Mouse (Mus musculus): ENCODE results near the gene Slc35d1. TPM values are rescaled to one million over a fixed set of nuclear protein-coding genes. Genes with fewer than 3 reads are reported as not detected.

Gene Slc35d1
- polyA plus RNA-seq, 1 experiment from 2014 or later, result 10.2 TPM

DNA sequence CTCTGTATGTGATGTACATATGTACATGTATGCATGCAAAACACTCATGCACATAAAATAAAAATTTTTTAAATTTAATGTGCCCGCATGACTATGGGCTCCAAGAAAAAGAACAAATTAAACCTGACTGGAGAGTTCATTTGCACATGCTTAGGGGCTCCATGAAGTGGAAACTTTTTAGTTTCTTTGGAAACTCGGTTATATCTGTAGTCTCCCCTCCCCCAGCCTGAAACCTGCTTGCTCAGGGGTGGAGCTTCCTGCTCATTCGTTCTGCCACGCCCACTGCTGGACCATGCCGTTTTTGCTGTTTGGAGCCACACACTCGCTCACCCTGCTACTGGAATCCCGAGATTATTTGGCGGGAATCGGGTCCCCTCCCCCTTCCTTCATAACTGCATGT is 7.9 kb upstream of the Slc35d1 start:
- no peak overlapping the region for H3K4me3 ChIP-seq (ENCODE audit: low read length)
- no peaks in the 10 kb centered on the region for H3K36me3 ChIP-seq (ENCODE audit: control insufficient read depth, insufficient read depth)
- no peaks in the 10 kb centered on the region for H3K27me3 ChIP-seq (ENCODE audit: control insufficient read depth, insufficient read depth, low read length)
- 28% methylated on average over 9 of the region's 9 CpGs for WGBS
- 0 out of 2 replicates have a peak, but pooled peaks cover 3% of the 10 kb centered on the region for H3K9me3 ChIP-seq (replicated peaks; ENCODE audit: control insufficient read depth, low read length)
- no peak overlapping the region for H3K9ac ChIP-seq (ENCODE audit: low read length)
- H3K27ac ChIP-seq (ENCODE audit: low read length), result no peak overlapping the region
- no peak overlapping the region; the same call in 1 of the 2 replicates for H3K4me2 ChIP-seq (ENCODE audit: low read depth, low read length)
- no peaks in the 10 kb centered on the region for H3K4me1 ChIP-seq (ENCODE audit: control insufficient read depth, insufficient read depth, low read length)
- no peak for ATAC-seq (replicated peaks; ENCODE audit: extremely low read depth, insufficient read depth, low FRiP score)

GRCm38 (mm10) chr4:103221789-103222188 is 6.8 kb upstream of the Slc35d1 start:
- Histone ChIP-seq H3K27ac (ENCODE audit: low read length) (no peak overlapping the region), H3K9ac (ENCODE audit: low read length) (no peak overlapping the region), H3K4me2 (ENCODE audit: low read depth, low read length) (no peak overlapping the region), H3K9me3 (replicated peaks; ENCODE audit: control insufficient read depth, low read length) (0 out of 2 replicates have a peak, but pooled peaks cover 3% of the 10 kb centered on the region), H3K27me3 (ENCODE audit: control insufficient read depth, insufficient read depth, low read length) (no peaks in the 10 kb centered on the region), H3K36me3 (ENCODE audit: control insufficient read depth, insufficient read depth) (no peaks in the 10 kb centered on the region), H3K4me3 (ENCODE audit: low read length) (no peak overlapping the region), H3K4me1 (ENCODE audit: control insufficient read depth, insufficient read depth, low read length) (no peaks in the 10 kb centered on the region)
- 65% methylated on average over 6 of the region's 6 CpGs for WGBS
- ATAC-seq (replicated peaks; ENCODE audit: extremely low read depth, insufficient read depth, low FRiP score), result no peak

DNA sequence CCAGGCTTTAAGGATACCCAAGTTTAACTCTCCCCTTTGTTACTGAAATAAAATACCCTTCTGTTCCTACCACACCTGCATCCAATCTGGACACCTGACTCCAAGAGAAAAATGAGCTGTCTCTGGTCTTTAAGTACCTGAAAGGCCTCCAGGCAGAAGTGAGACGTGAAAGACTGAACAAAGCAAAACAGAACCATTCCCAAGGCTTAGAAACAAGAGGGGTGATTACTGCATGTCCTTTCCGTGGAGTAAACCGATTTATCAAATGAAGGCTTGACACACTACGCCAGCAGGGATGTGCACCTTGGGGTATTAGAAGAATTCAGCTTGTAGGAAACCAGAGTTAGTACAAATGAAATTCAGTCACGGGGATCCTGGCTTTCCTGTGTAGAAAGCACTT is 4.0 kb upstream of the Slc35d1 start:
- Histone ChIP-seq H3K4me3 (ENCODE audit: low read length) (no peak overlapping the region), H3K9me3 (replicated peaks; ENCODE audit: control insufficient read depth, low read length) (no peaks in the 10 kb centered on the region), H3K27me3 (ENCODE audit: control insufficient read depth, insufficient read depth, low read length) (no peaks in the 10 kb centered on the region), H3K4me1 (ENCODE audit: control insufficient read depth, insufficient read depth, low read length) (no peaks in the 10 kb centered on the region), H3K4me2 (ENCODE audit: low read depth, low read length) (no peak overlapping the region), H3K27ac (ENCODE audit: low read length) (no peak overlapping the region), H3K36me3 (ENCODE audit: control insufficient read depth, insufficient read depth) (no peaks in the 10 kb centered on the region), H3K9ac (ENCODE audit: low read length) (no peak overlapping the region)
- WGBS, result 73% methylated on average over 5 of the region's 5 CpGs
- no peak for ATAC-seq (replicated peaks; ENCODE audit: extremely low read depth, insufficient read depth, low FRiP score)

- WGBS, result 81% methylated on average over 6 of the region's 6 CpGs
- ATAC-seq (replicated peaks; ENCODE audit: extremely low read depth, insufficient read depth, low FRiP score), result no peak
- H3K27ac ChIP-seq (ENCODE audit: low read length), result no peak overlapping the region
- H3K9ac ChIP-seq (ENCODE audit: low read length), result no peak overlapping the region
- H3K4me1 ChIP-seq (ENCODE audit: control insufficient read depth, insufficient read depth, low read length), result peaks cover 9% of the 10 kb centered on the region
- no peak overlapping the region for H3K4me3 ChIP-seq (ENCODE audit: low read length)
- no peaks in the 10 kb centered on the region for H3K36me3 ChIP-seq (ENCODE audit: control insufficient read depth, insufficient read depth)
- no peak overlapping the region for H3K4me2 ChIP-seq (ENCODE audit: low read depth, low read length)
- no peaks in the 10 kb centered on the region for H3K9me3 ChIP-seq (replicated peaks; ENCODE audit: control insufficient read depth, low read length)
- no peaks in the 10 kb centered on the region for H3K27me3 ChIP-seq (ENCODE audit: control insufficient read depth, insufficient read depth, low read length)
Observed at GRCm38 (mm10) chr4:103216046-103216445, 1.1 kb upstream of the Slc35d1 start.

- peak overlapping the region; percentile 74 for H3K4me2 ChIP-seq (ENCODE audit: low read depth, low read length)
- WGBS, result under 1% methylated on average over 48 of the region's 48 CpGs
- peaks cover 9% of the 10 kb centered on the region for H3K4me1 ChIP-seq (ENCODE audit: control insufficient read depth, insufficient read depth, low read length)
- peak overlapping the region; percentile 98 for H3K27ac ChIP-seq (ENCODE audit: low read length)
- H3K9ac ChIP-seq (ENCODE audit: low read length), result peak overlapping the region; percentile 100
- peak overlapping the region; percentile 96 for H3K4me3 ChIP-seq (ENCODE audit: low read length)
- no peaks in the 10 kb centered on the region for H3K9me3 ChIP-seq (replicated peaks; ENCODE audit: control insufficient read depth, low read length)
- H3K27me3 ChIP-seq (ENCODE audit: control insufficient read depth, insufficient read depth, low read length), result no peaks in the 10 kb centered on the region
- peaks cover 4% of the 10 kb centered on the region; the same call in 1 of the 2 replicates for H3K36me3 ChIP-seq (ENCODE audit: control insufficient read depth, insufficient read depth)
- peak; percentile 84 for ATAC-seq (replicated peaks; ENCODE audit: extremely low read depth, insufficient read depth, low FRiP score)
Observed at GRCm38 (mm10) chr4:103214498-103214924, 453 bp downstream of the Slc35d1 start.

GRCm38 (mm10) chr4:103213859-103214497 is 986 bp downstream of the Slc35d1 start:
- no peaks in the 10 kb centered on the region for H3K27me3 ChIP-seq (ENCODE audit: control insufficient read depth, insufficient read depth, low read length)
- peak overlapping the region; percentile 96 for H3K4me3 ChIP-seq (ENCODE audit: low read length)
- peaks cover 6% of the 10 kb centered on the region; the same call in 1 of the 2 replicates for H3K36me3 ChIP-seq (ENCODE audit: control insufficient read depth, insufficient read depth)
- H3K4me2 ChIP-seq (ENCODE audit: low read depth, low read length), result peak overlapping the region; percentile 74
- peaks cover 9% of the 10 kb centered on the region for H3K4me1 ChIP-seq (ENCODE audit: control insufficient read depth, insufficient read depth, low read length)
- peak overlapping the region; percentile 98 for H3K27ac ChIP-seq (ENCODE audit: low read length)
- H3K9ac ChIP-seq (ENCODE audit: low read length), result peak overlapping the region; percentile 100
- 5% methylated on average over 30 of the region's 30 CpGs for WGBS
- ATAC-seq (replicated peaks; ENCODE audit: extremely low read depth, insufficient read depth, low FRiP score), result 0 out of 2 replicates have a peak, but pooled peaks have one; percentile 13
- no peaks in the 10 kb centered on the region for H3K9me3 ChIP-seq (replicated peaks; ENCODE audit: control insufficient read depth, low read length)

DNA sequence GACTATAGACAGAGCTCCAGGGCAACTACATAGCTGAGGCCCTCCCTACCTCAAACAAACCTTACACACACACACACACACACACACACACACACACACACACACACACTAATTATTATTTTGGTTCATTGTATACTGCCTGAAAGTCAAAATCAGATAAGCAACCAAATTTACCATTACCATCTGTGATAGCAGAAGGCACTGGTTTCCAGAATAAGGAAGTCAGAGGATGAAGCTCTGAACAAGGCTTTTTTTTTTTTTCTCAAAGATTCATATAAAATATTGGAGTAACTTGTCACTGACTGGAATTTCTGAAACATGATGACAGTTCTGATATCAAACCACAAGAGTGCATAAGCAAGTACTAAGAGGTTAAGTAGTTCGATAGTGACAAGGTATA is 6.4 kb downstream of the Slc35d1 start:
- peaks cover 16% of the 10 kb centered on the region; the same call in 1 of the 2 replicates for H3K36me3 ChIP-seq (ENCODE audit: control insufficient read depth, insufficient read depth)
- 84% methylated on average over 1 of the region's 1 CpGs for WGBS
- no peak overlapping the region for H3K9ac ChIP-seq (ENCODE audit: low read length)

DNA sequence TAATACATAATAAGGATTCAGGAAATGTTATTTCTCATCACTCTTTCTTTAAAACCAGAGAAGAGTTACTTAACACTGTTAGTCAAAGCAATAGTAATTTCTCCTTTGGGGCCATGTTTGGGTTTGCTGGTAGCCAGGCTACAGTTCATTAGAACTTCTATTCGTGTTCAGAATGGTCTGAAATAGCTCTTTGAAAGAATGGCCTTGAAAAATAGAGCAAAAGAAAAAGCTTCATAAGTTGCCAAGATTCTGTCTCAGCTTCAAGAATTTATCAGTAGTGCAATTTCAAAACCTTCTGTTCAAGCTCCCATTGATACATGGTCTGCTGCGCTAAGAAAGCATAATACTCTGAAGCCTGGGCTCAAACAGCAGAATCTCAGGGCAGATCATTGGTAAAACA is 11.3 kb downstream of the Slc35d1 start:
- no peak overlapping the region for H3K27ac ChIP-seq (ENCODE audit: low read length)
- H3K4me3 ChIP-seq (ENCODE audit: low read length), result no peak overlapping the region
- no peak for ATAC-seq (replicated peaks; ENCODE audit: extremely low read depth, insufficient read depth, low FRiP score)
- no peaks in the 10 kb centered on the region for H3K9me3 ChIP-seq (replicated peaks; ENCODE audit: control insufficient read depth, low read length)
- H3K4me2 ChIP-seq (ENCODE audit: low read depth, low read length), result no peak overlapping the region
- peaks cover 15% of the 10 kb centered on the region; the same call in 1 of the 2 replicates for H3K36me3 ChIP-seq (ENCODE audit: control insufficient read depth, insufficient read depth)
- H3K4me1 ChIP-seq (ENCODE audit: control insufficient read depth, insufficient read depth, low read length), result peaks cover 10% of the 10 kb centered on the region
- H3K27me3 ChIP-seq (ENCODE audit: control insufficient read depth, insufficient read depth, low read length), result no peaks in the 10 kb centered on the region
- no peak overlapping the region for H3K9ac ChIP-seq (ENCODE audit: low read length)
- WGBS, result 71% methylated on average over 2 of the region's 2 CpGs

More for the DNA sequence above, 6.4 kb downstream of the Slc35d1 start:
- no peak overlapping the region for H3K4me2 ChIP-seq (ENCODE audit: low read depth, low read length)
- H3K27me3 ChIP-seq (ENCODE audit: control insufficient read depth, insufficient read depth, low read length), result no peaks in the 10 kb centered on the region
- no peak for ATAC-seq (replicated peaks; ENCODE audit: extremely low read depth, insufficient read depth, low FRiP score)
- no peaks in the 10 kb centered on the region for H3K9me3 ChIP-seq (replicated peaks; ENCODE audit: control insufficient read depth, low read length)
- no peak overlapping the region for H3K27ac ChIP-seq (ENCODE audit: low read length)
- no peak overlapping the region for H3K4me3 ChIP-seq (ENCODE audit: low read length)
- H3K4me1 ChIP-seq (ENCODE audit: control insufficient read depth, insufficient read depth, low read length), result peaks cover 11% of the 10 kb centered on the region

- Histone ChIP-seq H3K4me2 (ENCODE audit: low read depth, low read length) (no peak overlapping the region), H3K27me3 (ENCODE audit: control insufficient read depth, insufficient read depth, low read length) (no peaks in the 10 kb centered on the region), H3K9me3 (replicated peaks; ENCODE audit: control insufficient read depth, low read length) (no peaks in the 10 kb centered on the region), H3K9ac (ENCODE audit: low read length) (no peak overlapping the region), H3K4me3 (ENCODE audit: low read length) (no peak overlapping the region), H3K27ac (ENCODE audit: low read length) (no peak overlapping the region), H3K4me1 (ENCODE audit: control insufficient read depth, insufficient read depth, low read length) (peaks cover 10% of the 10 kb centered on the region), H3K36me3 (ENCODE audit: control insufficient read depth, insufficient read depth) (peaks cover 8% of the 10 kb centered on the region; the same call in 1 of the 2 replicates)
- WGBS, result 78% methylated on average over 1 of the region's 1 CpGs
- ATAC-seq (replicated peaks; ENCODE audit: extremely low read depth, insufficient read depth, low FRiP score), result no peak
Observed at GRCm38 (mm10) chr4:103200046-103200445, 14.9 kb downstream of the Slc35d1 start.

Measured in heart, embryonic 16.5 days (tissue).